Mouse (Mus musculus) lung, postnatal 0 days (tissue): Measurements from ENCODE around the gene Arsa.

ENCODE experiments used
- CTCF ChIP-seq: IDR thresholded peaks from 2 replicates; pipeline ENCODE4 v1.5.1; 2016; ENCODE audit warnings: antibody characterized with exemption, mild to moderate bottlenecking
- EP300 ChIP-seq: IDR thresholded peaks from 2 replicates; pipeline ENCODE4 v1.6.1; 2016; ENCODE audit warnings: antibody characterized with exemption, mild to moderate bottlenecking, control low read depth

GRCm38 (mm10) chr15:89428821-89429351, 48.3 kb downstream of the Arsa start:
- TF ChIP-seq EP300 (no peak), CTCF (no peak)
